Mouse (Mus musculus): ENCODE results near the gene Scamp4.

The Scamp4 gene

DNA sequence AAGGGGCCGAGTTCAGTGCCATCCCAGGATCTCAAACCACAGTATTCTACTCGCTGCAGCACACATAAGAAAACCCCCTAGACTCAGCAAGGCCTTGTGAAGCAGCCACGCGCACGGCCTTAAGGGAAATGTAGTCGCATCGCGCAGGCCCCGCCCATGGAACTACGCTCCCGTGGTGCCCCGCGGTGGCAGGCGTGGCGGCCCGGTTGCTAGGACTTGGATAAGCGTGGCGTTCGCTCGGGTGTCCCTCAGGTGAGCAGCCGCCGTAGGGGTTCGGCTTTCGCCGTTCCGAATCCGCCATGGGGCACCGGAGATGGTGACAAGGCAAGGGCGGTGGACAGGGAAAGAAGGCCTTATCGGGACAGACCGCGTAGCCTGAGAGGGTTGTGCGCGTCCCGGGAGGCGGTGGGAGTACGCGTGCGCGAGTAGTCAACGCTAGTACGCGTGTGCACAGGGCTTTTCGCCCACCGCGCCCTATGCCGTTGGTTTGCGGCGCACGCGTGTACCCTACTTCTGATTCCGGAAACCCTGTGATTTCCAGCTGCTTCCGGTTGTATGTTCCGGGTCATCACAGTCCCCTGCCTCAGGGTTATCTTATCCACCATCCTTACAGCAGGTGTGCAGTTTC is at the start of gene Scamp4, which contains the start of gene Adat3:
TSS of gene Scamp4 (plus strand) at position 175 of the 628 bp plus-strand sequence.
TSS of gene Adat3 (plus strand) at position 183 of the 628 bp plus-strand sequence.
- no peak for DNase-seq (ENCODE audit: extremely low read depth, low read depth, low spot score)

DNA sequence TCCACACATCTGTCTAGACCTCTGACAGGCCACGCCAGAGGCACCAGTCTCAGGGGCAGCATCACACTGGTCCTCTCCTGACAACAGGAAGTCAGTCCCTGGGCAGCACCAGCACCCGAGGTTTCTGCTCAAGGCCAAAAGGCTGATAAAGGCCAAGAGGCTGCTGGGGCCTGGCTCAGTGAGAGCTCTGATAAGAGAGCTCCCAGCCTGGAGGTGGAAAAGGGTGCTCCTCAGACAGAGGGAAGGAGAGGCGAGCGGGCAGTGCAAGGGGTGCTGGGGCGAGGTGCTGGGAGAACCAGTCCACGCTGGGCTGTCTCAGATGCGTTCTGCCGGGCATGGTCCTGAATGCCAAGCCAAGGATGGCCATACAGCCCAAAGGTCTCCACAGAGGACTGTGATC is 49.1 kb upstream of the Scamp4 start:
- DNase-seq (ENCODE audit: extremely low read depth, low read depth, low spot score): no peak

DNA sequence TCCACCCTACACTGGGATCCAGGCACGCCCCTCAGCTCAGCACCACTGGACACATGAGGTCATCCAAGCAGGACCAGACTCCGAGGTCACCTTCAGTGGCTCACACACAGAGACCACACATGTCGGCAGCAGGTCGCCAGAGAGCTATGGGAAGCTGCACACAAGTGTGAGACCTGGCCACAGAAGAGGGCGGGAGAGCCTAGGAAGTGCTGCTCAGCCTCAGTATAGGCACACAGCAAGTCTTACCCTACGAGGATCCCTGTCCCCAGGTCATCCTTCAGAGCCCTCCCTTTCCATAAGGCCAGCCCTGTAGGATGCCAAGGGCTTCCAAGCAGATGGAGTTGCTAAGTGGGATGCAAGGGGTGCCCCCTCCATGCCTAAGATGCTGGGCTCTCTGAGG is 48.7 kb upstream of the Scamp4 start:
- no peak for DNase-seq (ENCODE audit: extremely low read depth, low read depth, low spot score)

DNA sequence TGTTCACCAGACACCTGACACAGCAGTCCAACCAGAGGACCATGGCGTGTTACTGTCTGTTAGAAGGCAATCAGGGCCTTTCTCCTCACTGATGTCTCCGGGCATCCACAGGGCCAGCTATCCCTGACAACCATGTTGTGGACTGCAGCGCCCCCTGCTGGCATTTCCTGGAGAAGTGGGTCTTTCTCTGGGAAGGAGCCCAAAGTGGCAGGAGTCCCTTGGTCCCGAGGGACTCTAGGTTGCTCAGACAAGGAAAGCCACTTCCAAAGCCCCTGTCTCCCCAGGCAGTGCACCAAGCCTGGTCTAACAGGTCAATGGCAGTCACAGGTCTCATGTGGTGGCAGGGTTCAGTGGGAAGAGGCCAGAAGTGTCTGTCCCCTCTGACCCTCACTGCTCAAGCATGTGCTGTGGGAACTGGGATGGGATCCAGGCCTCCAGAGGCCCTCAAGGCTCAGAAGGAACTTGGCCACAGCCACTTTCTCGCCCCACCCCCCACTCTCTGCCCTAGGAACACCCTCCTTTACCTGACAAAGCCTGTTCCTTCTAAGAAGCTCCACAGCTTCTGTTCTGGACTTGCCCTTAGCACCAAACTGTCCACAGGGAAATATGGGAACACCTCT is 45.2 kb upstream of the Scamp4 start:
- no peak for DNase-seq (ENCODE audit: extremely low read depth, low read depth, low spot score)

DNA sequence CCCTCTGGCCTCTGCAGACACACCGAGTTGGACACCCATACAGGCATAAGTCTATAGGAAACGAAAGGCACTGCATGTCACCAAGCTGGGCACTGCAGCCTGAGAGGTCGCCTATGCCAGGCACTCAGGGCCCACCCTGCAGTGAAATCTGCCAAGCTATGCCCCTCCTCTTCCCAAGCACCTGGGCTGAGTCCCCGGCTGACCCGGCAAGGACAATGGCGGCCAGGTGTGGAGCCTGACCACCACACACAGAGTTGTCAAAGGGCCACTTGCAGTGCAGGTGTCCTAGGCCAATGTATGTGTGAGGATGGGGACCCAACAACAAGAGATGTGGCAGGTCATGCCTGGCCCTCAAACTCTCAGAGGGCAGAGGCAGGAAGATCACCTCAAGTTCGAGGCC is 43.2 kb upstream of the Scamp4 start:
- DNase-seq (ENCODE audit: extremely low read depth, low read depth, low spot score): no peak

DNA sequence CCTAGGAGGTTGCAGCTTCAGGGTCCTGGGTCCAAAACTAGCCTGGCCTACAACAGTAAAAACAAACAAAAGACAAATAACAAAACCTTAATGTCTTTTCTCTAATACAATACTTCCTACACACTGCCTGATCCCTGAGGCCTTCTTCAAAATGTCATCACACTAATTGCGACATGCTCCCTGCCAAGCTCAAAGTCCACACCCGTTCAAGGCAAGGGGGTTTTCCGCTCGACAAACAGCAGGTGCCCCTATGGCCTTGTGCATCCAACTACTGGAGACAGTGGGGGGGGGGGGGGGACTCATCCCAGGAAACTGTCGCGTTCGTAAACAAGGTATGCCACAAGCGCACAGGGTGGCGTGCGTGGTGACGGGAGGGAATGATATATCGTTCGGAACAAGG is 42.1 kb upstream of the Scamp4 start:
- DNase-seq (ENCODE audit: extremely low read depth, low read depth, low spot score): no peak

DNA sequence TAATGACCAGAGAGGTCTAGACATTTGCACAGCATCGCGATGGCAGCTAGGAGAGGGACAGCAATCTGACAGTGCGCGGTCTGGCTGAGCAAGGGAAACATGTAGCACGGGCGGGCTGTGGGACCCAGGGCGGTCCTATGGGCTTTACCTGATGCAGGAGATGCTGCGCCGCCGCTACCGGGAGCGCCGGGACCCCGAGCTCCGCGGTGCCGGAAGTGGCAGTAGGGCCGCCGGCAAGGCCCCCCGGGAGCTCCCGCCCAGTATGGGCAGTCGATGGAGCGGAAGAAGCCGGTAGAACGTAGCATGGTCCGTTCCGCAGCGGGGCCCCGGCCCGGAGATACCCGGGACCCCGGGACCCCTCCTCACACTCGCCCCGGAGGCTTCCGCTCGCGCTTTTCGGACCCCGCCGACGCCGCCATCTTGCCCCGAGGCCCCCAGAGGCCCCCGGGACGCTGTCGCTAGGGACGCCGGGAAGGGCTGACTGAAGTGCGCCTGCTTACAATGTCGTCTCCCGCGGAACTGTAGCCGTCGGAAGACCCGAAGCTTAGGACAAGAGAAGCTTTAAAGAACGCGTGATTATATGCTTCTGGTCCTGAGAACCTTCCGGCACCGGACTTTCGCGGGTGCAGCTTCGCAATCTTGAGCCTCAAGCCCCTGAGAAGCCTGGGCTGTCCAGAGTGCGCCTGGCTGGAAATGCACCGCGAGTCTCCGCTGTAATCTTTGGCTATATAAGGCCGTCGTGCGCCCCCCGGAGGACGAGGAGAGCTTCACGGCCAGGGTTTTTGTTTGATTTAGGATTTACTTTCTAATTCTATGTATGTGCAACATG is 41.3 kb upstream of the Scamp4 start, which contains the start of gene Rexo1:
TSS of gene Rexo1 (minus strand) at position 445 of the 829 bp plus-strand sequence.
- DNase-seq (ENCODE audit: extremely low read depth, low read depth, low spot score): peak; percentile 56

DNA sequence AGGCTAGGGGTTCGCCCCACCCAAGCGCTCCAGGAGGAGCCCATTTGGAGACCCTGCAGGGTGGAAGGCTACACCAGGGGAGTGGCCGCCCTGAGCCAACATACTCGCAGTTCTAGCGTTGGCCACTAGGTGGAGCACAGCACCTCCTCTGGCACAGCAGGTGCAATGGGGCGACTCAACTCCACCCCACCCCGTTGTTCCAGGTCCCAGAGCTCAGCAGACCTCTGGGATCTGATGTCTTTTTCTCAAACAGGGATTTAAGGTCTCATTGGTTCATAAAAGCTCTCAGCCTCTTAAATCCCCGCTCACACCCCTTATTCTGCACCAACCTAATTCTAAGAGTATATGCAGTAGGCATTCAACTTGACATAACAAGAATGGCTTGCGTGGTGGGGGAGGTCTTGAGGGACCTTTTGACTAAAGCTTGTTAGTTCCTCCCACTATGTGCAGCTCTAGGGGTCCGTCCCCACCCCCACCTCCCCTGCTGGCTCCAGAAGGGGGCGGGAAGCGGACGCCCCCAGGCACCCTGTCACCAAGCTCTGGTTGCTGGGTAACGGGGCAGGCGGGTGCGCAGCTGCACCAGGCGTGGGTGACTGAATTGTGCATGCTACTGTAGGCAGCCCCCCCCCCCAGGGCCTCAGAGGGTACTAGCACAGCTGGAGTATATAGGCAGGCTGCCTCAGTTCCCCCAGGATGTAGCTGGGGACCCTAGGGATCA is 36.1 kb upstream of the Scamp4 start:
- no peak for DNase-seq (ENCODE audit: extremely low read depth, low read depth, low spot score)

DNA sequence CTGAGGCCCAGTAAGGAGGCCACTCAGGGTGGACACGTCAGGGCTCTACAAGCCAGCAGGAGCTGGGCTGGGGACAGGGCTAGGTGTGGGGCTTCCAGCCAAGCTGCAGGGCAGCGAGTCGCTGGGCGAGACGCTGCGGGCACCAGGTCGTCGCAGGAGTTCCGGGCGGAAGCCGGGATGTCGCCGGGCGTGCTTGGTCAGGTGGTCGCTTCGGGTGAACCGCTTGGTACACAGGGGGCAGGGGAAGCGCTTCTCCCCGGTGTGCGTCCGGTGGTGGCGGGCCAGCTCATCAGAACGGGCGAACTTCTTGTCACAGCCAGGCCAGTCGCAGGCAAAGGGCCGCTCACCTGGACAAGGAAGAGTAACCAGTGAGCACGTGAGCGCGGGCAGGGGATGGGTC is 33.8 kb upstream of the Scamp4 start:
- no peak for DNase-seq (ENCODE audit: extremely low read depth, low read depth, low spot score)

DNA sequence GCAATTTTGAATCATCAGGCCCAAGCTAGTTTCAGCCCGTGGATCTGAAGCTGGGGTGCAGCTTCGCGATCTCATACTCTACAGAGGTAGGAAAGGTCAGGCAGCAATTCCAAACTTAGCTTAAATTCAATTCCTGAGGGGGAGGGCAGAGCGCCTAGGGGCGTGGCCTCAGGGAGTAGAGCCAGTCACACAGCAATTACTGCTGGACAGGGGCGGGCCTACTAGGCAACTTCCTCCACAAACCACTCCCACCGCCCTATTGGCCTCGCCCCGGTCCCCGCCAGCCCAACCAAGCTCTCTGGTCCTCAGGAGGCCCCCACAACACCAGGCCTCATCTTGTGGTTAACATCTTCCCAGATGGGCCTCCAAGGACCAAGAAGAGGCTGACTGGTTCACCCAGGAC is 33.0 kb upstream of the Scamp4 start:
- no peak for DNase-seq (ENCODE audit: extremely low read depth, low read depth, low spot score)

DNA sequence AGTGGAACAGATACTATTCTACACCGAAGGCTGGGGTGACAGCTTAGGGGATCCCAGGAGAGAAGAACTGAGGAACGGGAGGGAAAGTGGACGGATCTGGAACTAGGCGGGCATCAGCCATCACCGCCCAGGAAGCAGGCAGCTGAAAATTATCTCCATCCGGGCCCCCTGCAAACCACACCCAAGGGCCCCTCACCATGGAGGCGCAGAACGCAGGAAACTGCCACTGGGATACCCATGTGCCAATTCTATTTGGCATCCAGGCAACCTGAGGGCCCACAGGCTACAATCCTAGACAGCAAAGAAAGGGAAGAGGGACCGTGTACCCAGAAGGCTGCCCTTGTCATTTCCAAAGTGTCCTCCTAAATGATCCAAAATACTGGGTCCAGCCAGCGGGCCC is 32.3 kb upstream of the Scamp4 start:
- DNase-seq (ENCODE audit: extremely low read depth, low read depth, low spot score): no peak

DNA sequence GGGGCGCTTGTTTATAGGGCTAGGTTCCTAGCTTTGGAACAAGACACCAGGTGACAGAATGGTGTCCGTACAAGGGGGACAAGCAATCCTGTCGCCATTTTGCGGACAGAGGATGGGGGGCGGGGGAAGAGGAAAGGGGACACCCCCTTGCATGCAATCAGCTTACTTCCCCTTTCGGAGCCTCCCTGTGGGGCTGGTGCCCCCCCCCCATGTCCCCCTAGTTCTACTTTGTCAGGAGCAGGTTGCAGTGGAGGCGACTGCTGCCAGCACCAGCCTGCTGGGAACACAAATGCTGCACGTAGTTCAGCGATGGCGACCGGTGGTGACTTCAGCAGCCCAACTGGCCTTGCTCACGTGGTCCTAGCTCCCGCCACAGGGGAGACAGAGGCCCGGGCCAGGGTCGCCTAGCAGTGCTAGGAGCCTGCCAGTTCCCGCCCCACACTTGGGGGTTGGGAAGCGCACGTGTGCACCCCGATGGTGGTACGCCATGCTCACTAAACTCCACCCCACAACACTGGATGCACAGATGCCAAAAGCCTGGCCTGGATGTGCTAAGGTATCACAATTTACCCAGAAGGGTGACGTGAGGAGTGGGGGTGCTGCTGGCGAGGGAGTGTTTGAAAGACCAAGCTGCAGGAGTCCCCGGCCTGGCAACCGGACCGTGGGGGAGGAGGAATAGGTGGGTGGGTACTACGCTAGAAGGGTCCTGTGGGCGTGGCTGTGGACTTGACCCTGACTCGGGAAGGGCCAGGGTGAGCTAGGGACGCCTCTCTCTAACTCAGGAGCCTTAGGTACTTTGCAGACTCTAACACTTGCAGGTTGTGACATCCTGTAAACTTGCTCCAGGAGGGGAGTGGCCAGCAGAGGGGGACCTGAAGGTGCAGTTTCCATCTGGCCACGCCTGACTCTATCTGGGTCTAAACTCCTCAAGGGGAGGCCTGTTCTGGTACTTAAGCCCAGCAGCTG is 31.5 kb upstream of the Scamp4 start:
- DNase-seq (ENCODE audit: extremely low read depth, low read depth, low spot score): no peak

DNA sequence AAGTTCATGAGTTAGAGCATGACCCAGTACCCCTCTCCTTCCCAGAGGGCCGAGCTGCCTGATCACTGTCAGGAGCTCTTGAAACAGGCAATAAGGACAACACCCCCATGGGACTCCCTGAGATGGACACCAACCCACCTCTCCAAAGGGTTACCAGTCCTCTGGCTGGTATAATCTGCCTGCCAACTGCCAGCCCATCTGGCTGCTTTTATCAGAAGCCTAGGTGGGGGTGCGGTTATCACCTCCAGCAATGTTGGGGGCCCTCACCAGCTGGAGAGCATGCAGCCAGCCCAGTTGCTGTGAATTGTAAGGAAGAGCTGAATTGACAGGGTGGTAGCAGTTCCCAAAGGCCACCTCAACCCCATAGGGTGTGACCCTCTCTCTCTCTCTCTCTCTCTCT is 30.2 kb upstream of the Scamp4 start:
- DNase-seq (ENCODE audit: extremely low read depth, low read depth, low spot score): no peak

DNA sequence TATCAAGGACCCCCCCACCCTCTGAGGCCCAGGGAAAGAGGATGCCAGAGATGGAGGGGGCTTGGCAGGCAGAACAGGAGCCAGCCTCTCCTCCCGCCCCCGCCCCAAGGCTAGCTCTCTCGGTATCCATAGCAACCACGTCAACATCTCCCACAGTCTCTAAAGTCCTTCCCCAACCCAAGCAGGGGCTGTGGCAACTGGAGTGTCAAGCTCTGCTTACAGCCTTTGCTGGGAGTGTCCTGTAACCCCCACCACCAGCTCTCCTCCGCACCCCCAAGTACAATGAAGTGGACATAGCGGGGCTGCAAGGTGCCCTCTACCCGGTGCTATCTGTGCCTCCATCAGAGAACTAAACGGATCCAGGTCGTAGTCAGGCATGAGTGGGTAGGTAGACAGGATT is 28.7 kb upstream of the Scamp4 start:
- no peak for DNase-seq (ENCODE audit: extremely low read depth, low read depth, low spot score)

DNA sequence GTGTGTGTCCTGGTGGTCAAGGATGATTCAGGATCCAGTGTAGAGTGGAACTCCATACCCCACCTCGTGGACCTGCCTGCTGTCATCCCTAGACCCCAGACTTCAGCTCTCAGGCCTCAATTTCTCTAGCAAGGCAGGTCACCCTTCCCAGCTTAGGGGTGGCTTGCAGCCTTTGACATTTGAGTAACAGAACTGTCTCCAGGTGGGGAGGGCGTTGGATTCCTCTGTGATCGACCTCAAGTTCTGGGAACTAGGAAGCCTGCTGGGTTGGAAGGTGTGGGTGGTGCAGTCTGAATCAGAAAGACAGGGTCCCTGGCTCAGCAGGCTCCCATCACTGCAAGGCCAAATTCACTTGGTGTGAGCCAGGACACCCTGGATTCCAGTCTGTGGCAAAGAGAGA is 27.8 kb upstream of the Scamp4 start:
- no peak for DNase-seq (ENCODE audit: extremely low read depth, low read depth, low spot score)

DNA sequence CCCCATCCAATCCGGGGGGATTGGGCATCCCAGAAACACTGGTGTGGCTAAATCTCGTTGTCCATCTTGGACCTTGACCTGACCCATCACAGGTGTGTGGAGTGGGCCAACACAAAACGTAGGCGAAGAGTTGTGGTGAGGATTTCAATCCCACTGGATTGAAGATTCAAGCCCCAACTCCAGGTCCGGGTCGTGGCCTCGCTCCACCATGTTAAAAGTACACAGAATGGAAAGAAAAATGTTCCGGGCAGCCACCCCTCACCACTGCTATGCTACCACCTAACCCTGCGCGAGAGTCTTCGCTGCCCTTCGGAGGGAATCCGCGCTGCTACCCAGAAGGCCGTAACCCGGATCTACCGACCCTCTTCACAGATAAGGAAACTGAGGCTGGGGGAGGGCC is 26.7 kb upstream of the Scamp4 start:
- no peak for DNase-seq (ENCODE audit: extremely low read depth, low read depth, low spot score)

DNA sequence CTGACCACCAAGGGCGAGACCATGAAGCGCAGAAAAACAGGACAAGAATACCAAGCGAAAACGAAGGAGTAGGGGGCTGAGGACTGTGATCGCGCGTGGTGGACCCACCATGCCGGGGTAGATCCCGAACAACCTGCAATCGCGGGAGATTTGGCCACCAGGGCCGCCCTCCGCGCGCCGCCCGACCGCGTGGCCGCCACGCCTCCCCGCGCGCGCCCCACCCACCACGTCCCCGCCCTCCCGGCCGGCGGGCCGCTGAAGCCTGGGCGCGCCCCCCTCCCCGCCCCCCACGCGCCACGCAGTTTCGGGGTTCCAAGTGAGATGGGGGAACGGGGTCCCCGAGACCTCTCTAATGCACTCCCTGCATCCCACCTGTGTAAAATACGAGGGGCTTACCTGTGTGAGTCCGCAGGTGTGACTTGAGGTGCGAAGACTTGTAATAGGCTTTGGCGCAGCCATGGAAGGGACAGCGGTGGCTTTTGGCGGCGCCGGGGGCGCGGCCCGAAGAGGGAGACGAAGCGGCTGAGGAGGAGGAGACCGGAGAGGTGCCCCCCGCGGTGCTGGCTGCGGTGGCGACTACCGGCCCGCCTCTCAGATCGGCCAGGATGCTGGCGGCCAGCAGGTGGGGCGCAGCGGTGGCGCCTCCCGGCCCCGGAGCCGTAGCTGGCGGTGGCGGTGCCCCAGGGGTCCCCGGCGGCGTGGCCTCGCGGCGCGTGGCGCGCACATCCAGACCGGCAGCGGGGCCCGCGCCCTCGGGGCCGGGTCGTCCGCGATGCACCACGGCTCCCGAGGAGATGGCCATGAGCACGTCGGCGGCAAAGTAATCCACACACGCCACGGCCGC is 26.1 kb upstream of the Scamp4 start:
- no peak for DNase-seq (ENCODE audit: extremely low read depth, low read depth, low spot score)

DNA sequence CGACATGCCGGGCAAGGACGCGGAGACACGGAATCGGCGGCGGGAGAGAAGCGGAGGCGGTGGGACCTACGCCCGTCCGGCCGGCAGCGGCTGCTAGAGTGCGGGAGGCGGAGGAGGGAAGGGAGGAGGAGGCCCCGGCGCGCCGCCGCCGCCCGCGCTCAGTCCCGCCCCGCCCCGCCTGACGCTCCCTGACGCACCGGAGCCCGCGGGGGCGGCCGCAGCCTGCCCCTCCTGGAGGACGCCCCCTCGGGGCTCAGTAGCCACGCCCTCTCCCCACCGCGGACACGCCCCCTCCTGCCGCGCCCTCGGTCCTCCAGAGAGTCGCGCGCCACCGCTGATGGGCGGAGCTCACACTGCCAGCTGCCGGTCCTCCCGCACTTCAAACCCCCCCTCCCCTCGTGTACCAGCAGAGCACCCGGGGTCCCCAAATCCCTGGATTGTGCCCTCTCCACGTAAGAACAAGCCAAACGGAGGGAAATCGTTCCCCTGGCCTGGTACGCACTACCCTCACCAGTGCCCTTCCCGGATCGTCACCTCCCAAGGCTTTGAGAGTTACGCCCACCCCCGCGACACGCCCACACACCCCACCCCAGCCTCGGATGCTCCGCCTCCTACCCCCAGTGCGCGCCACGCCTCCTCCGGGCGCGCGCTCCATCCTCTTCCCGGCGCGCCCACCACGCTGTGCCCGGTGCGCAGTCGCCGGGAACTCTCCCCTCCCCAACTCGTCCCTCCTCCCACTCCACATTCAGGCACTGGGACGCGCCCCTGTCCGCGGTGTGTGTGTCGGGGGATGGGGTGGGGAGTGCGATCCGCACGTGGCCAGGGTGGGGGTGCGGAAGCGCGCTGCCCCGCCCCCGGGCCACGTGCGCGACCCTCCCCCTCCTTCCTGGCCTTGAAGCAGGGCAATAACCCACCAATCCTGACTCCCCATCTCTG is 25.2 kb upstream of the Scamp4 start, which contains the start of gene Klf16:
TSS of gene Klf16 (minus strand) at position 127 of the 936 bp plus-strand sequence.
- no peak for DNase-seq (ENCODE audit: extremely low read depth, low read depth, low spot score)

Data from fat pad, adult 2 months (tissue).